Mouse (Mus musculus): ENCODE measurements around the gene Pecr. TPM values are rescaled to one million over a fixed set of nuclear protein-coding genes. Genes with fewer than 3 reads are reported as not detected.

Pecr gene
- total and polyA plus RNA-seq, 3 experiments = 10.7 to 15.5 TPM; not detected in 1

- no peak overlapping the region for H3K9ac ChIP-seq (ENCODE audit: control insufficient read depth, low read depth, low read length, poor library complexity, severe bottlenecking)
- no peak overlapping the region for H3K4me3 ChIP-seq (ENCODE audit: control insufficient read depth in 1 of 2, insufficient read depth in 1 of 2, low read depth in 2 of 2, low read length in 2 of 2)
- no peaks in the 10 kb centered on the region for H3K9me3 ChIP-seq (replicated peaks; ENCODE audit: insufficient read depth, low read length)
- DNase-seq (ENCODE audit: low read depth, low spot score) = peak; percentile 97
- H3K27me3 ChIP-seq (ENCODE audit: control insufficient read depth in 1 of 2, insufficient read depth in 2 of 2, low read length in 2 of 2) = no peaks in the 10 kb centered on the region
- no peaks in the 10 kb centered on the region; the same call in 1 of the 2 replicates for H3K79me2 ChIP-seq (ENCODE audit: control insufficient read depth, insufficient read depth, low read length, poor library complexity)
- H3K4me1 ChIP-seq (ENCODE audit: control insufficient read depth in 1 of 2, insufficient read depth in 2 of 2, low read length in 2 of 2) = peaks cover 0 to 3% of the 10 kb centered on the region in 2 experiments; a peak in 1 of 4 replicates
- no peak overlapping the region for H3K27ac ChIP-seq (ENCODE audit: control insufficient read depth, low read depth, low read length)
- H3K36me3 ChIP-seq (ENCODE audit: control insufficient read depth in 1 of 2, insufficient read depth in 2 of 2, low read length in 2 of 2) = peaks cover 0 to 9% of the 10 kb centered on the region in 2 experiments; a peak in 2 of 4 replicates
- TF ChIP-seq CHD1 (IDR thresholded peaks at IDR 0.05; ENCODE audit: low read depth, low read length) (no peak), SMC3 (IDR thresholded peaks at IDR 0.05; ENCODE audit: low read depth, low read length) (no peak), RAD21 (IDR thresholded peaks at IDR 0.05; ENCODE audit: low read depth, low read length) (no peak), TBP (IDR thresholded peaks at IDR 0.05; ENCODE audit: low read depth, low read length) (peak; percentile 97), JUND (IDR thresholded peaks at IDR 0.05; ENCODE audit: low read depth, low read length) (no peak), POLR2A (IDR thresholded peaks at IDR 0.05; ENCODE audit: control insufficient read depth in 1 of 2, insufficient read depth in 1 of 2, low read depth in 1 of 2, low read length in 2 of 2, poor library complexity in 1 of 2) (peak; percentile 99 to 100), POLR2AphosphoS5 (IDR thresholded peaks at IDR 0.05; ENCODE audit: borderline replicate concordance, low read depth, low read length) (peak; percentile 100)
Observed at GRCm38 (mm10) chr1:72244317-72245036, 39.6 kb downstream of the Pecr start.

- Histone ChIP-seq H3K4me1 (ENCODE audit: control insufficient read depth in 1 of 2, insufficient read depth in 2 of 2, low read length in 2 of 2) (peaks cover 0 to 7% of the 10 kb centered on the region in 2 experiments; a peak in 1 of 4 replicates), H3K27ac (ENCODE audit: control insufficient read depth, low read depth, low read length) (peak overlapping the region; percentile 80), H3K79me2 (ENCODE audit: control insufficient read depth, insufficient read depth, low read length, poor library complexity) (no peaks in the 10 kb centered on the region; the same call in 1 of the 2 replicates), H3K9me3 (replicated peaks; ENCODE audit: insufficient read depth, low read length) (no peaks in the 10 kb centered on the region), H3K9ac (ENCODE audit: control insufficient read depth, low read depth, low read length, poor library complexity, severe bottlenecking) (peak overlapping the region; percentile 66), H3K4me3 (ENCODE audit: control insufficient read depth in 1 of 2, insufficient read depth in 1 of 2, low read depth in 2 of 2, low read length in 2 of 2) (peak overlapping the region; percentile 53 to 55), H3K36me3 (ENCODE audit: control insufficient read depth in 1 of 2, insufficient read depth in 2 of 2, low read length in 2 of 2) (peaks cover 0 to 9% of the 10 kb centered on the region in 2 experiments; a peak in 2 of 4 replicates), H3K27me3 (ENCODE audit: control insufficient read depth in 1 of 2, insufficient read depth in 2 of 2, low read length in 2 of 2) (no peaks in the 10 kb centered on the region)
- peak; percentile 99 for DNase-seq (ENCODE audit: low read depth, low spot score)
- TF ChIP-seq TBP (IDR thresholded peaks at IDR 0.05; ENCODE audit: low read depth, low read length) (peak; percentile 99), POLR2A (IDR thresholded peaks at IDR 0.05; ENCODE audit: control insufficient read depth in 1 of 2, insufficient read depth in 1 of 2, low read depth in 1 of 2, low read length in 2 of 2, poor library complexity in 1 of 2) (peak in 1 of 2 experiments; percentile 100; a peak in 3 of 4 replicates), ETS1 (IDR thresholded peaks at IDR 0.05; ENCODE audit: low read depth, low read length) (no peak), GATA1 (IDR thresholded peaks at IDR 0.05; ENCODE audit: low read depth, low read length) (0 out of 2 replicates have a peak, but pooled peaks have one; percentile 26), ZKSCAN1 (IDR thresholded peaks at IDR 0.05; ENCODE audit: low read depth, low read length) (no peak)
Observed at GRCm38 (mm10) chr1:72243656-72244316, 40.3 kb downstream of the Pecr start.

- H3K9me3 ChIP-seq (replicated peaks; ENCODE audit: insufficient read depth, low read length) = no peaks in the 10 kb centered on the region
- no peaks in the 10 kb centered on the region; the same call in 1 of the 2 replicates for H3K79me2 ChIP-seq (ENCODE audit: control insufficient read depth, insufficient read depth, low read length, poor library complexity)
- TF ChIP-seq MYB (IDR thresholded peaks at IDR 0.05; ENCODE audit: low read depth, low read length) = no peak
- no peak for TF ChIP-seq ZKSCAN1 (IDR thresholded peaks at IDR 0.05; ENCODE audit: low read depth, low read length)
- no peak for TF ChIP-seq GABPA (IDR thresholded peaks at IDR 0.05; ENCODE audit: low read depth, low read length)
- no peak for TF ChIP-seq GATA1 (IDR thresholded peaks at IDR 0.05; ENCODE audit: low read depth, low read length)
- TF ChIP-seq E2F4 (IDR thresholded peaks at IDR 0.05; ENCODE audit: borderline replicate concordance, low read depth, low read length) = no peak
- TF ChIP-seq USF1 (IDR thresholded peaks at IDR 0.05; ENCODE audit: low read depth, low read length) = no peak
- no peak for TF ChIP-seq SMC3 (IDR thresholded peaks at IDR 0.05; ENCODE audit: low read depth, low read length)
- no peak for TF ChIP-seq USF2 (IDR thresholded peaks at IDR 0.05; ENCODE audit: borderline replicate concordance in 1 of 2, insufficient read depth in 1 of 2, low read depth in 1 of 2, low read length in 2 of 2)
- no peak for TF ChIP-seq MAFK (IDR thresholded peaks at IDR 0.05; ENCODE audit: borderline replicate concordance, low read depth, low read length)
- no peak for TF ChIP-seq MYC (IDR thresholded peaks at IDR 0.05; ENCODE audit: low read depth, low read length)
- no peak for TF ChIP-seq POLR2AphosphoS5 (IDR thresholded peaks at IDR 0.05; ENCODE audit: borderline replicate concordance, low read depth, low read length)
- H3K9ac ChIP-seq (ENCODE audit: control insufficient read depth, low read depth, low read length, poor library complexity, severe bottlenecking) = no peak overlapping the region
- no peaks in the 10 kb centered on the region for H3K27me3 ChIP-seq (ENCODE audit: control insufficient read depth in 1 of 2, insufficient read depth in 2 of 2, low read length in 2 of 2)
- no peak overlapping the region for H3K27ac ChIP-seq (ENCODE audit: control insufficient read depth, low read depth, low read length)
- peaks cover 0 to 9% of the 10 kb centered on the region in 2 experiments; a peak in 2 of 4 replicates for H3K36me3 ChIP-seq (ENCODE audit: control insufficient read depth in 1 of 2, insufficient read depth in 2 of 2, low read length in 2 of 2)
- no peak for DNase-seq (ENCODE audit: low read depth, low spot score)
- peaks cover 0 to 7% of the 10 kb centered on the region in 2 experiments; a peak in 1 of 4 replicates for H3K4me1 ChIP-seq (ENCODE audit: control insufficient read depth in 1 of 2, insufficient read depth in 2 of 2, low read length in 2 of 2)
- no peak overlapping the region for H3K4me3 ChIP-seq (ENCODE audit: control insufficient read depth in 1 of 2, insufficient read depth in 1 of 2, low read depth in 2 of 2, low read length in 2 of 2)
Observed at GRCm38 (mm10) chr1:72242581-72243143, 41.5 kb downstream of the Pecr start.
